Mouse (Mus musculus) gastrocnemius, adult 18-20 months (tissue): Measurements from ENCODE around the gene Mmp2. TPM values are rescaled to one million over a fixed set of nuclear protein-coding genes. Genes with fewer than 3 reads are reported as not detected.
A peak's percentile ranks its signal among the peaks of the same experiment; 100 is the strongest.
"Not testable (repeated sequence)": the region's sequence is repeated elsewhere in the genome, so short reads cannot be mapped to it uniquely, and the experiment has no call there.

ENCODE experiments used
- DNase-seq: peaks from one replicate; pipeline ENCODE4 v3.0.0; 2021; ENCODE audit warnings: low spot score
- total RNA-seq, 2 experiments: library from RNA; stranded (reverse); gene quantifications; 2 replicates each; pipeline ENCODE4 v1.2.3; 2021

Mmp2 gene
- total RNA-seq, 2 experiments from 2014 or later = 42.3 to 50.3 TPM

DNA sequence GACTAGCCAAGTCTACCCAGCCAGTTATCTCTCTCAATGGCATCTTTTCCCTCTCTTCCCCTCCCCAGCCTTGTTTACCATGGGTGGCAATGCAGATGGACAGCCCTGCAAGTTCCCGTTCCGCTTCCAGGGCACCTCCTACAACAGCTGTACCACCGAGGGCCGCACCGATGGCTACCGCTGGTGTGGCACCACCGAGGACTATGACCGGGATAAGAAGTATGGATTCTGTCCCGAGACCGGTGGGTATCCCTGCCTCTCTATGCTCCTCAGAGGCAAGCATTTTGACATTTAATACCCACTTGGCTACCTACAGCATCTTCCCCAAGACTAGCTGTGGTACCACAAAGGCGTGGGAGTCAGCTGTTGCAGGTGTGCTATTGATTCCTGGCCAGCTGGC lies 8.8 kb downstream of the Mmp2 start:
- no peak for DNase-seq

DNA sequence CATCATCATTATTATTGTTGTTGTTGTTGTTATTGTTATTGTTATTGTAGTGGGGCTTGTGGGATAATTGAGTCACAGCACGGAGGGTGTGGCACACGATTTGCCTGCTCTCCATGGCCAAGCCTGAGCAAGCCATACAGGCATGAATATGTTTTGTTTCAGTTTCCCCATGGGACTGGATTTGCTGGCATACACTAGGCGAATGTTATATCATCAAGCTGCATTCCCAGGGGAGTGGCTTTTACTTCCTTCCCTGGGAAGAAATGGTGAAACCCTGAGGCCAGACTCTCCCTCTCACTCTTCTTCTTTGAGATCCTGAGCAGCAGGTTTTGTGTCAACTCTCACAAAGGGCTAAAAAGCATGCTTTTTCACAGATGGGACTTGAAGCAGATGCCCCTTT lies 11.5 kb downstream of the Mmp2 start:
- no peak for DNase-seq

DNA sequence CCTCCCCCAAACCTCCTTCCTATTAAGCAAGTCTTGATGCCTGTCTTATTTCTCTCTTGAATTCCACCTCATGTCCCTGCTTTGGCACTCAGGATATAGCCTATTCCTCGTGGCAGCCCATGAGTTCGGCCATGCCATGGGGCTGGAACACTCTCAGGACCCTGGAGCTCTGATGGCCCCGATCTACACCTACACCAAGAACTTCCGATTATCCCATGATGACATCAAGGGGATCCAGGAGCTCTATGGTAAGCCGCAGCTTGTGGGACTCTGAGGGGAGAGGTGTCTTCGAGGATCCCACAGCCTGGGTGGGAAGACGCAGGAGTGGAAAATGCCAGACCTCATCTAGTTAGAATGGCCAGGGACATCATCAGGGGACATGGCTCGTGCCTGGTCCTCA lies 12.1 kb downstream of the Mmp2 start:
- DNase-seq = no peak

DNA sequence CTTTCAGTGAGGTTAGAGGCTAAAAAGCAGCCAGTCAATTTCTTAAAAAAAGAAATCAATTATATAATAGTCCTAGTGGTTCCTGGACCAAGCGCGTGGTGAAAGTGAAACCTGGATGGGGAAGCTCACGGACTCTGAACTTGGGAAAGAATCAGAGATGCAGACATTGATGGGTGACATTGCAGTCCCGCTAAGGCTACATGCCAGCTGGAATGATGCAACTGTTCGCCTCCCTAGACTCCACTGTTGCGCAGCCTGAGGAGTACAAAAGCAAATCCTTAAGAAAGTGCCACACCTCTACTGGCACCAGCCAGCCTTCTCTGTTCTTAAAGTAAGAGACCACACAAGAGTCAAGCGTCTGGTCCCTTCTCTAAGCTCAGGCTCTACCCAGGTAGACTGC lies 12.8 kb downstream of the Mmp2 start:
- peak; percentile 75 for DNase-seq

GRCm38 (mm10) chr8:92846684-92847083 lies 19.6 kb downstream of the Mmp2 start:
- DNase-seq = no peak

DNA sequence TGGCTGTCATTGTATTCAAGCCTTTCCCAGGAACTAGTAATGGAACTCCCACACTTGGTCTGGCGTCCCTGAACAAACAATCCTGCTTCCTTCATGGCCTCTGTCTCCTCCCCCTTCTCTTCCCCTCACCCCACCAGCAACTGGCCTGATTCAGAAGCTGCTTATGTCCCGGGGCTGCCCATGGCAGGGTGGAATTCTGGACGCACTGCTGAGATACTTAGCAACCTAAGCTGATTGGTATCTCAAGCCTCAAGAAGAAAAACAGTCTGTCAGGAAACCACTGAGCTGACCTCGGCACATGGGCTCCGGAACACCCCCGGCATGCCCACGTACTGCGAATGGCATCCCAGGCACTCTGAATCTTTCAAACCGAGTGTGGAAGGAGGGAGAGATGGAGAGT lies 20.2 kb downstream of the Mmp2 start:
- no peak for DNase-seq

GRCm38 (mm10) chr8:92849261-92849660 lies 22.2 kb downstream of the Mmp2 start:
- DNase-seq = no peak

GRCm38 (mm10) chr8:92850239-92850638 lies 23.1 kb downstream of the Mmp2 start:
- peak; percentile 97 for DNase-seq

DNA sequence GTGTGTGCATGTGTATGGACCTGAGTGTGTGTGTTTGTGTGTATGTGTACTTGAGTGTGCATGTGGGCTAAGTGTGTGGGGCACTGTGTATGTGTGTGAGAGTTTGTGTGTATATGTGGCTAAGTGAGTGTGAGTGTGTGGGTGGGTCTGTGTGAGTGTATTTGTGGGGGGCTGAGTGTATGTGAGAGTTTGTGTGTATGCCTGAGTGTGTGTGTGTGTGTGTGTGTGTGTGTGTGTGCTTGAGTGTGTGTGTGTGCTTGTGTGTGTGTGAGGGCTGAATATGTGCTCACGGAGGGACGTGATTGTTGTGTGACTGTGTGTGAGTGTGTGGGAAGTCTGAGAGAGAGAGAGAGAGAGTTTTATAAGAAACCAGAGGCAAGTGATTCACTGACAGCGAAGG lies 24.3 kb downstream of the Mmp2 start:
- no peak for DNase-seq

DNA sequence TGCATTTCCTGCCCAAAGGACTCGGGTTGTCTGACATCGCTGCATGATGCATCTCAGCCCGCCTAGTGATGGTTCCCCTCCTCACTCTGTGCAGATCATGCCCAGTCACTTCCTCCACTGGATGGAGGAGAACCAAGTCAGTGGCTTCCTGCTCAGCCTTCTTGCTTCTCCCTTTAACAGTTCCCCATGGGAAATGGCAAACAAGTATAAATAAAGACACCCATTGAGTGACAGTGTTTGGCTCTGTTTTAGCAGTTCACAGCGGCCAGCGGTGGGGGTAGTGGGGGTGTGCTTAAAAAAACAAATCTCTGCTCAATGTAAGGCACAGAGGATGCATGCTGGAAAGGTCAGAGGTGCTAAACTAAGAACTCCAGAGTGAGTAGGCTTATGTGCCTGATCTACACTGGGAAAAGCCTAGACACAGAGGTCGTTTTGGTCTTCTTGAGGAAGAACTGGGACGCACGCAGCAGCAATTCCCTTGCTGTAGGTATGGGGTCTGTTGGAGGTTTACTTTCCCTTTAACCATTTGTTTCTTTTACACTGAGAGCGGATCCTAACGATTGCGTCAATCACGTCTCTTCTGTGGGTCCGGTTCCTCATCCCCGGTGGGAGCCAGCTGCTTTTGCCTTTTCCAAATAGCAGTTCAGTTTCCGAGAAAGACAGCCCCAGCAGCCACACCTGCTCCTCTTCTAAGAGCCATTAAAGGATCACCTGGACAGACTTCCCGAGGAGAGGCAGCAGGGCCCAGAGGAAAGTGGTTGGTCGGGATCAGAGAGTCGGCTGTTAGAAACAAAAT lies 26.3 kb downstream of the Mmp2 start:
- DNase-seq = no peak

DNA sequence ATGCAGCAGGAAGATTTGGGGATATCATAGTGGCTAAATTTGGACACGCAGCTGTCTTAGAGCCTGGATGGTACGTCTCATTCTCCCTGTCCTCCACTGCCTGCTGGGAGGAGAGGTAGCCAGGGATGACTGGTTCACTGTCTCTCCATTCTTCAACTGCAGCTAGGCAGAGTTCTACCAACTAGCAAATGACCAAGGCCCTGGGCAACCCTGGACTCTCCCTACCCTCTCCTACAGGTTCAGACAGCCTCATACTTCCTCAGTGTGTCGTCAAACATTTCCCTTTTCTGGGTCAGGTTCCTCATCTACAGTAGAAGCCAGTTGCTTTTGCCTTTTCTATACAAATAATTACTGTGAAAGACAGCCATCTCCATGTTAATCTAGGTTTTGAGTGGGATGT lies 27.6 kb downstream of the Mmp2 start:
- no peak for DNase-seq

DNA sequence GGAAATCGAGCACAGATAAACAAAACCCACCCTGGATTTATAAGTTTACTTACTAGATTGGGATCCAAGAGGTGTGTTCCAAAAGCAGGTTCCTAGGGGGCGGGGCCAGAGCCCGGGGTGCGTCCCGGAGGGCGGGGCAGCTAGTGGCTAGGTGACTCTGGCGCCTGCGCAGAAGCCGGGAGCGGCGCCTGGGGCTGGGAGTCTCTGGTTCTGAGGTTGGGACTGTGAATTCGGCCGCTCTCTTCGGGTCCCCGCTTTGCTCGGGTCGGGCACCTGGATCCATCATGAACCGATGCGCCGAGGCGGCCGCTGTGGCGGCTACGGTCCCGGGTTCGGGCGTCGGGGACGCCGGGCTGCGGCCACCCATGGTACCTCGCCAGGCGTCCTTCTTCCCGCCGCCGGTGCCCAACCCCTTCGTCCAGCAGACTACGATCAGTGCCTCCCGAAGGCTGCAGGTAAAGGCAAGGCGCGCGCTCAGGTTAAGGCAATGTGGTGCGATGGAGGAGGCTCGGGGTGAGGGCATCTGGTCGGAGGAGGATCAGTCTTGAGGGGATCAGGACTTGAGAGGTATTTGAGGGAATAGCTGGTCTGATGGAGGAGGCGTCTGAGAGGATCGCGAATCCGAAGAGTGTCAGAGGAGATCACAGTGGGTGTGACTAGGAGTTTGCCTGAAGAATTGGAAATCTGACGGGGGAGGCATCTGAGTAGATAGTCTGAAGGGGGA lies 28.2 kb downstream of the Mmp2 start, which contains the start of gene Lpcat2:
Lpcat2 (plus strand) TSS at position 169 of the 724 bp plus-strand sequence.
- DNase-seq = peak; percentile 33

DNA sequence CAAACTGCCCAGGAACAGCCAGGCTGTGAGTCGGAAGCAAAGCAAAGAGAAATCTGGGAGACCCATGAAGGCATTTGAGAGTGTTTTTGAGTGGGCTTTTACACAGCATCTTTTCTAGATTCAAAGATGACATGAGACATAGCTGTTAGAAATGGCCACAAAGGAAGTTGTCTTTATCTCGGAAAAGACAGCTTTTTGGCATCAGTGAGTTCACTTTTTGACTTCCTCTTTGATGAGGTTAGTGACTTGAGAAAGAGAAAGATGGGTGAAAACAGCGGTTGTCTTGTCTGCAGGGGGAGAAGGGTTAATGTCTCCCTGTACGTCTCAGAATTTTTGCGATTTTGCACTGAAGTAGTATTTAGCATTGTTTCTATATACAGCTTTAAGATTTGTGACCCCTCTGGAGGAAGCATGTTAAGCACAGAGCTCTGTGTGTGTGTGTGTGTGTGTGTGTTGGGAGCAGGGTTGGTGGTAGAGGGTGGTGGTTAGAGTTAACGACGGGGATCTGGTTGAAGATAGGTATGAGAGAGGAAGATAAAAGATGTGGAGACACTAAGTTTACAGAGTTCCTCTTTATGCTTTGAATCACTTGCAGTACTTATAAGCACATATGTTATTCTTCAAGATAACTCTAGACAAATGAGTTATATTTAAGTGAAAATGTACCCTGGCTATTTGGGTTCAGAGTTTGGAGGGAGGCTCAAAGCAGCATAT lies 29.3 kb downstream of the Mmp2 start:
- no peak for DNase-seq

- DNase-seq = no peak
Measured at GRCm38 (mm10) chr8:92858475-92859182, 31.5 kb downstream of the Mmp2 start.

GRCm38 (mm10) chr8:92861977-92862376 lies 34.9 kb downstream of the Mmp2 start:
- no peak for DNase-seq

GRCm38 (mm10) chr8:92870281-92870680 lies 43.2 kb downstream of the Mmp2 start:
- DNase-seq = peak; percentile 49

GRCm38 (mm10) chr8:92872063-92872759 lies 45.1 kb downstream of the Mmp2 start:
- no peak for DNase-seq

DNA sequence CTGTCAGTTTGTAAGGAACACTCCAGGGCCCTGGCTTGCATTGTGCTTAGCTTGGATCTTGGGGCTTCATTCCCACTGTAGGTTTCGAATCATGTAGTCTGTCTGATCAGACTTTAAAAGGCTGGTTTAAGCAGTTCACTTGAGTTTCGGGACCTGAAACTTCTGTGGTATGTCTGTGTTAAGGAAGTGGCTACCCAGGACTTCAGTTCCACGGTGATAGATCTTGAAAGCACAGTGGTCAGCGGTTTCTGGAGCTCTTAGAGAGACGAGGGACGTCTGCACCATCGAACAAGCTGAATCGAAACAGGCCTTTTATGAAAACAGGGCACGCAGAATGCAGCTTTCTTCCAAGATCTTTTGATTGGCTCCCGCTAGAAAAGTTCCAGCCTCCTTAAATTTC lies 48.7 kb downstream of the Mmp2 start:
- DNase-seq = no peak

- no peak for DNase-seq
Measured at GRCm38 (mm10) chr8:92881247-92881646, 54.2 kb downstream of the Mmp2 start.

GRCm38 (mm10) chr8:92883771-92884170 lies 56.7 kb downstream of the Mmp2 start:
- DNase-seq = peak; percentile 41

- not testable (repeated sequence) for DNase-seq
Measured at GRCm38 (mm10) chr8:92892216-92892615, 65.1 kb downstream of the Mmp2 start.
